Mouse (Mus musculus): ENCODE results near the gene Hexim1.

The Hexim1 gene

GRCm38 (mm10) chr11:103116008-103116818 lies at the start of gene Hexim1:
TSS of gene Hexim1 (plus strand) at chr11:103116231.
- peak; percentile 100 for DNase-seq (ENCODE audit: low spot score)

GRCm38 (mm10) chr11:103067051-103067361 lies 49.0 kb upstream of the Hexim1 start:
- DNase-seq (ENCODE audit: low spot score) = no peak

GRCm38 (mm10) chr11:103067457-103068001 lies 48.5 kb upstream of the Hexim1 start:
- no peak for DNase-seq (ENCODE audit: low spot score)

GRCm38 (mm10) chr11:103068272-103068671 lies 47.8 kb upstream of the Hexim1 start:
- no peak for DNase-seq (ENCODE audit: low spot score)

GRCm38 (mm10) chr11:103068884-103069283 lies 47.1 kb upstream of the Hexim1 start:
- DNase-seq (ENCODE audit: low spot score) = no peak

- no peak for DNase-seq (ENCODE audit: low spot score)
Measured at GRCm38 (mm10) chr11:103069731-103070130, 46.3 kb upstream of the Hexim1 start.

GRCm38 (mm10) chr11:103070322-103070880 lies 45.6 kb upstream of the Hexim1 start:
- DNase-seq (ENCODE audit: low spot score) = no peak

- no peak for DNase-seq (ENCODE audit: low spot score)
Measured at GRCm38 (mm10) chr11:103073671-103074070, 42.4 kb upstream of the Hexim1 start.

- DNase-seq (ENCODE audit: low spot score) = no peak
Measured at GRCm38 (mm10) chr11:103074121-103074650, 41.8 kb upstream of the Hexim1 start.

GRCm38 (mm10) chr11:103074796-103075323 lies 41.2 kb upstream of the Hexim1 start:
- no peak for DNase-seq (ENCODE audit: low spot score)

GRCm38 (mm10) chr11:103076010-103076409 lies 40.0 kb upstream of the Hexim1 start:
- no peak for DNase-seq (ENCODE audit: low spot score)

GRCm38 (mm10) chr11:103076581-103076980 lies 39.5 kb upstream of the Hexim1 start:
- no peak for DNase-seq (ENCODE audit: low spot score)

GRCm38 (mm10) chr11:103078131-103078530 lies 37.9 kb upstream of the Hexim1 start:
- no peak for DNase-seq (ENCODE audit: low spot score)

- no peak for DNase-seq (ENCODE audit: low spot score)
Measured at GRCm38 (mm10) chr11:103080323-103081091, 35.5 kb upstream of the Hexim1 start.

GRCm38 (mm10) chr11:103081631-103082030 lies 34.4 kb upstream of the Hexim1 start:
- DNase-seq (ENCODE audit: low spot score) = no peak

GRCm38 (mm10) chr11:103093306-103093705 lies 22.7 kb upstream of the Hexim1 start:
- no peak for DNase-seq (ENCODE audit: low spot score)

GRCm38 (mm10) chr11:103093862-103094833 lies 21.9 kb upstream of the Hexim1 start:
- no peak for DNase-seq (ENCODE audit: low spot score)

GRCm38 (mm10) chr11:103095107-103095670 lies 20.8 kb upstream of the Hexim1 start:
- DNase-seq (ENCODE audit: low spot score) = no peak

- DNase-seq (ENCODE audit: low spot score) = no peak
Measured at GRCm38 (mm10) chr11:103095801-103096200, 20.2 kb upstream of the Hexim1 start.
